Mouse (Mus musculus) lung, adult 2 months (tissue): ENCODE measurements around the gene Kif22. TPM values are rescaled to one million over a fixed set of nuclear protein-coding genes. Genes with fewer than 3 reads are reported as not detected.
"Not testable (repeated sequence)": the region's sequence is repeated elsewhere in the genome, so short reads cannot be mapped to it uniquely, and the experiment has no call there.

Experiments
- DNase-seq: peaks from one replicate; pipeline ENCODE4 v3.0.0; 2022
- H3K4me1 ChIP-seq: fragments of 200-500 bp; 2 replicates; pipeline ENCODE4 v1.6.1; 2011; ENCODE audit warnings: low read length; ENCODE audit not compliant: control insufficient read depth, insufficient read depth
- H3K4me3 ChIP-seq: fragments of 200-500 bp; replicated peaks from 2 replicates; pipeline ENCODE3; 2011; ENCODE audit warnings: low read depth, mild to moderate bottlenecking, control low read depth, low read length; ENCODE audit errors: extremely low read depth
- CTCF ChIP-seq: fragments of 200-500 bp; IDR thresholded peaks from 2 replicates; pipeline ENCODE4 v1.5.1; 2011; ENCODE audit warnings: mild to moderate bottlenecking, low read length, control low read depth; ENCODE audit not compliant: insufficient read depth
- POLR2A ChIP-seq: fragments of 200-500 bp; IDR thresholded peaks from 2 replicates; pipeline ENCODE4 v1.6.1; 2011; ENCODE audit warnings: low read depth, mild to moderate bottlenecking, control low read depth, low read length, borderline replicate concordance; ENCODE audit errors: extremely low read depth
- WGBS: fragments of 180-500 bp; shearing (Covaris S2); methylation state at CpG from one replicate; pipeline ENCODE4 v1.1.7; 2018; 5-methylcytosine and 5-hydroxymethylcytosine counted together
- polyA plus RNA-seq: library from polyadenylated mRNA; depleted of rRNA; stranded (reverse); fragments of >200 nt; gene quantifications from 2 replicates; pipeline ENCODE4 v1.2.3, GENCODE M21; 2012; rRNA removed

Kif22 gene
- polyA plus RNA-seq = 0.78 and 1.3 TPM in 2 replicates

GRCm38 (mm10) chr7:127041851-127042672 lies at the start of gene Kif22:
TSS of gene Kif22 (minus strand) at chr7:127042471.
- TF ChIP-seq CTCF (no peak), POLR2A (no peak)
- peak; percentile 92 for DNase-seq

DNA sequence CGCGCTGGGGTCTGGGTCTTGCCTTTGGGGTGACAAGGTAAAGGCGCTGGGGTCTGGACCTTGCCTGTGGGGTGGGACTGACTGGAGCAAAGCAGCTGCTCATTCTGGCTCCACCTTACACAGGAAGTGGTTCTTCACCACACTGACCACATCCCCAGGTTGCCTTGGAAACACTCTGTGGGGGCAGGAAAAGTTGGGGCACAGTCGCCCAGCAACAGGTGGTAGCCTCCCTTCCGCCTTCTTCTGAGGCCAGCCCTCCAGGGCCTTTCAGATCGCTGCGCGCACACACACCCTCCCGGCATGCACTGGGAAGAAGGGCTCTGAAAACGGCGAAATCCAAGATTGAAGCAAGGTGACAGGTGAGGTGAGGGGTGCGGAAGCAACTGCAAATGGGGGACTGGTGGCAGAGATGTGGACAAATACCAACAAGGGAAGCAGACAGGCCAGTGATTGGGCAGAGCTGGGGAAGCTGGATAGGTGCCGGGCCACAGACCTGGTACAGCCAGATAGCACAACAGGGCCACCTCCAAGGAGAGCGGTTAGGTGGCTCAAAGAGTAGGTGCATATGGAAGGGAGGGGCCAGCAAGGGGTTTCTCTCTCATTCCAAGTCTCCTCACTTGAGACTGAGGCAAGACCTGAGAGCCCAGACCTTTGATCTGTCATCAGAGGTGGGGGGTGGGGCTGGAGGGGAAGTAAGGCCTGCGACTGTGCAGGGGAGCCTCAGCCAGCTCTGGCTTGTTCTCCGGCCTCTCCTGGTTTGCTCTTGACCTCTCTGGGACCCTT lies 49.0 kb upstream of the Kif22 start, which contains the start of gene AI467606:
AI467606 (plus strand) TSS at position 246 of the 783 bp plus-strand sequence.
- Histone ChIP-seq H3K4me3 (peak within 1 kb of the TSS; percentile 68), H3K4me1 (peaks cover 6% of the 10 kb centered on the region)
- no peak for TF ChIP-seq CTCF
- TF ChIP-seq POLR2A = peak; percentile 48; the same call in 1 of the 2 replicates
- 44% methylated on average over 16 of the region's 16 CpGs for WGBS
- DNase-seq = peak; percentile 59

More at GRCm38 (mm10) chr7:127041851-127042672, at the start of gene Kif22:
- under 1% methylated on average over 53 of the region's 53 CpGs for WGBS
- Histone ChIP-seq H3K4me3 (peak within 1 kb of the TSS; percentile 81), H3K4me1 (no peaks in the 10 kb centered on the region; the same call in 1 of the 2 replicates)

DNA sequence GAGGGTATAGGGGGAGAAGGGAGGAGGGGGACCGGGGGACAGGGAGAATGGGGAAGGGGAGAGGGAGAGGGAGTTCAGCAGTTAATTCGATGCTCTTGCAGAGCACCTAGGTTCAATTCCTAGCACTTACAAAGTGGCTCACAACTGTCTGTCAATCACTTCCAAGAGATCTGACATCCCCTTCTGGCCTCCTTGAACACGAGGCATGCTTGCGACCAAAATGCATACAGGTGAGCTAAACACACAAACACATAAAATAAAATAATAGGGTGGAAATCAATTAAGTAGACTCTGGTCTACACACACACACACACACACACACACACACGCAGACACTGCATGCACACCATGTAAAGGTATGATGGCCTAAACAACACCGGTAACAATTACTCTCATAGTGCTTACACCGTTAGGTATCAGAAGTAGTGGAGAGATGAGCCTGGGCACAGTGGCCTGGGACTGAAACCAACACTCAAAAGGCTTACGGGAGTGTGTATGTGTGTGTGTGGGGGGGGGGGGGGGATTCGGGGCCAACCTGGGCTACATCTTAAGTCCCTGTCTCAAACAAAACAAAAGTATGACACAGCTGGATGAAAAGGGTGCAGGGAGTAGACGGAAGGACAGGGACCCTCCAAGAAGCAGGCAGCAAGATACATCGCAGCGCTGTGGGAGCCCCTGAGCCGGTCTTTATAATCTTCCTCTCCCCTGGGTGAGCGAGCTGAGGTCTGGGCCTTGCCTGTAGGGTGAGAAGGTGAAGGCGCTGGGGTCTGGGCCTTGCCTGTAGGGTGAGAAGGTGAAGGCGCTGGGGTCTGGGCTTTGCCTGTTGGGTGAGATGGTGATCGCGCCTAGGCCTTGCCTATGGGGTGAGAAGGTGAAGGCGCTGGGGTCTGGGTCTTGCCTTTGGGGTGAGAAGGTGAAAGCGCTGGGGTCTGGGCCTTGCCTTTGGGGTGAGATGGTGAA lies 48.2 kb upstream of the Kif22 start:
- Histone ChIP-seq H3K4me3 (peak overlapping the region; percentile 36), H3K4me1 (peaks cover 6% of the 10 kb centered on the region)
- no peak for TF ChIP-seq CTCF
- TF ChIP-seq POLR2A = no peak
- WGBS = 81% methylated on average over 20 of the region's 20 CpGs
- no peak for DNase-seq

GRCm38 (mm10) chr7:127088901-127089845 lies 46.9 kb upstream of the Kif22 start:
- no peak overlapping the region for H3K4me3 ChIP-seq
- peak; percentile 46 for DNase-seq
- WGBS = 18% methylated on average over 27 of the region's 27 CpGs
- peaks cover 6% of the 10 kb centered on the region for H3K4me1 ChIP-seq
- no peak for TF ChIP-seq POLR2A
- TF ChIP-seq CTCF = no peak

GRCm38 (mm10) chr7:127088083-127088482 lies 45.8 kb upstream of the Kif22 start:
- 75% methylated on average over 3 of the region's 3 CpGs for WGBS
- H3K4me3 ChIP-seq = no peak overlapping the region
- no peak for DNase-seq
- H3K4me1 ChIP-seq = peaks cover 6% of the 10 kb centered on the region
- TF ChIP-seq POLR2A (no peak), CTCF (no peak)

DNA sequence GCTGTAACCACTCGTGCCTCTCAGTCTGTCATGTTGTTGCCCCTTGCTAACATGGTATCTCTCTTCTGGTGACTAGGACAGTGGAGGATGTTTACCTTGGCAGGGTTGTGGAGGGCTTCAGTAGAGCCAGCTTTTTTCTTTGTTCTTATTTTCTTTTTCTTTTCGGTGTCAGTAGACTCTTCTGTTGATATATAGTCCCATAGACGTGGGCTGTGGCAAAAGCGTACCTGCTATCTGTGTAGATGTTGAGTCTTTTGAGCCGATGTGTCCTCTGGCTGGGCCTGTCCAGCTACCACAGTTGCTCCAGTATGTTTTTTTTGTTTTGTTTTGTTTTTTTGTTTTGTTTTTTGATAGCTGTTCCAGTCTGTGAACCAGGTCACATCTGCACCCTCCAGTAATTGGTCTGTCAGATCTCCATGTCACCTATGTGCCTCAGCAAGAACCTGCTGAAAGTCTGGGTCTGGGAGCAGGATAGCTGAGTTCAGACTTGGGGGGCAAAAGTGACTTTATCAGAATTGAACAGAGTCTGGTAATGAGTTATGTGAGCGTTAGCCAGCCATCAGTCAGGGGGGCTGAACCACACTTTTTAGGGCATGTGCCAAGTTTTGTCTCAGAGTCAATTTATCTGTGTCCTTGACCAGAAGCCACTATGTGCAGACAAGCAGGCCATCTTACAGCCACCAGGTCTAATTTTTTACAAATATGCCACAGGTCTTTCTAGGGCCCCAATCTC lies 45.2 kb upstream of the Kif22 start, which contains the start of gene Zg16:
Zg16 (minus strand) TSS at position 51 of the 733 bp plus-strand sequence.
- H3K4me1 ChIP-seq, DNase-seq, H3K4me3 ChIP-seq: not testable (repeated sequence)
- 64% methylated on average over 6 of the region's 6 CpGs for WGBS

DNA sequence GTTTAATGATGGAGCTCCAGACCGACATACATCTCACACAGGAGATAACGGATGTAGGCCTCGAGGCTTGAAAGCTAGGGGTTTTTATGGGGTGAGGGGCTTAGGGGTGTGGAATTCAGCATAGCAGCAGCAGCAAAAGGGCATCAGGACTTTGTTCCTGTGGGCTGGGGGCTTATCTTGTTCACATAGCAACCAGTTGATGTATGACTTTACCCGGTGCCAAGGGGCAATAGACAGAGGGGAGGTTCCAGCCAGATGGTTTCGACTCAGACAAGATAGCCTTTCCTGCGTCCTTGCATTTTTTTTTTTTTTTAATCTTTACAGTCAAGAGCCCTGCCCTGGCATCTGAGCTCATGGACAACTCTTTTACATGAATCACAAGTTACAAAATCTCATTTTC lies 43.5 kb upstream of the Kif22 start:
- 53% methylated on average over 6 of the region's 6 CpGs for WGBS
- not testable (repeated sequence) for H3K4me3 ChIP-seq, DNase-seq, H3K4me1 ChIP-seq

GRCm38 (mm10) chr7:127084794-127085193 lies 42.5 kb upstream of the Kif22 start:
- TF ChIP-seq POLR2A = no peak
- WGBS = 81% methylated on average over 2 of the region's 2 CpGs
- no peak overlapping the region for H3K4me3 ChIP-seq
- no peak for DNase-seq
- H3K4me1 ChIP-seq = peaks cover 6% of the 10 kb centered on the region
